Mouse (Mus musculus) spleen, adult 2 months (tissue): Measurements from ENCODE around the gene Kif4. TPM values are rescaled to one million over a fixed set of nuclear protein-coding genes. Genes with fewer than 3 reads are reported as not detected.

ENCODE experiments used
- DNase-seq, 2 experiments: peaks; one replicate each; pipeline versions ENCODE4 v3.0.0 to v3.0.0-alpha.2; 2012 to 2021; ENCODE audit warnings: low spot score in 2 of 2, low read depth in 1 of 2
- H3K27ac ChIP-seq: fragments of 200-500 bp; 2 replicates; pipeline ENCODE4 v1.5.1; 2012; ENCODE audit warnings: low read length, inconsistent platforms; ENCODE audit not compliant: insufficient read depth
- H3K27me3 ChIP-seq: fragments of 200-500 bp; 2 replicates; pipeline ENCODE4 v1.6.1; 2012; ENCODE audit warnings: mild to moderate bottlenecking, moderate library complexity, low read length, inconsistent platforms; ENCODE audit not compliant: control insufficient read depth, insufficient read depth
- H3K36me3 ChIP-seq: fragments of 200-500 bp; 2 replicates; pipeline ENCODE4 v1.6.1; 2012; ENCODE audit warnings: mild to moderate bottlenecking, low read length, inconsistent platforms; ENCODE audit not compliant: control insufficient read depth, insufficient read depth
- H3K4me1 ChIP-seq: fragments of 200-500 bp; 2 replicates; pipeline ENCODE4 v1.6.1; 2011; ENCODE audit warnings: inconsistent platforms; ENCODE audit not compliant: control insufficient read depth, insufficient read depth, insufficient read length
- H3K4me3 ChIP-seq: fragments of 200-500 bp; 2 replicates; pipeline ENCODE4 v1.5.1; 2011; ENCODE audit warnings: mild to moderate bottlenecking, inconsistent platforms; ENCODE audit not compliant: insufficient read depth, insufficient read length; ENCODE audit errors: extremely low read depth
- CTCF ChIP-seq: fragments of 200-500 bp; IDR thresholded peaks from 2 replicates; pipeline ENCODE4 v1.5.1; 2011; ENCODE audit warnings: mild to moderate bottlenecking, inconsistent platforms; ENCODE audit not compliant: insufficient read depth, insufficient read length, insufficient replicate concordance; ENCODE audit errors: extremely low read depth
- POLR2A ChIP-seq: fragments of 200-500 bp; IDR thresholded peaks from 2 replicates; pipeline ENCODE4 v1.6.1; 2011; ENCODE audit warnings: low read depth, low read length, inconsistent platforms
- WGBS: fragments of 180-500 bp; shearing (Covaris S2); methylation state at CpG from one replicate; pipeline ENCODE4 v1.1.7; 2018; 5-methylcytosine and 5-hydroxymethylcytosine counted together
- polyA plus RNA-seq: library from polyadenylated mRNA; depleted of rRNA; stranded (reverse); fragments of >200 nt; gene quantifications from 2 replicates; pipeline ENCODE4 v1.2.3, GENCODE M21; 2012

Gene Kif4
- polyA plus RNA-seq, 1 experiment = 0.92 TPM

GRCm38 (mm10) chrX:100765855-100766254 lies 140.3 kb downstream of the Kif4 start:
- no peaks in the 10 kb centered on the region; the same call in 1 of the 2 replicates for H3K4me1 ChIP-seq
- TF ChIP-seq POLR2A (no peak), CTCF (no peak)
- WGBS = 86% methylated on average over 6 of the region's 6 CpGs

DNA sequence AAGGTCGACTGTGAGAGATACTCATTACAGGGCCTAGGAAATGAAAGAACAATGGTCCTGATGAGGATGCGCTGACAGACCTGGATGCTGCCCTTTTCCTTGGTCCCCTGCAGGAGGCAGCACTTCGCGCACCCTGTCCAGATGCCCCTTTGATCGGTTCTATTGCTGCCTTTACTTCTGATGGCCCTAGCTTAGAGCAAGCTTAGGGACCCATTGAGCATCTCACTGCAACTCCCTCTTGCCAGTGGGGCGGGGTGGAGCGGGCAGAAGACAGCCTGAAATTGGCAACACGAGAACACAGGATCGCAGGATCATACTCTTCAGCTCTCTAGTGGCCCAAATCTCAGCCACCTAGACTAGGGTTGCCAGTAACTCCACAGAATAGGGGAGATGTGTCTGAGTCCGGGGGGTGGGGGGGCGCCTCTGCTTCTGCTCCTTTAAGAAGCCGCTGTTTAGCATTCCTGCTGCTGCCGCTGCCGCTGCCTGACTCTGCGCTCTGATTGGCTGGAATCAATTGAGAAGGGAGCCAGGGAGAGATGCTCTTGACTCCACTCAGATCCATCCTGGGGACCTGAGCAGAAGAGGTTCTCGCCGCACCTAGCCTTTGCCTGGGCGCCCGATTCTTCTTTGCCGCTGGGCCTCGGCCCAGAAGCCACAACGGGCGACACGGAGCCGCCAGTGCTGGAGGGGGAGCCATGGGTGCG lies 141.8 kb downstream of the Kif4 start, which contains the start of gene Dlg3:
Gene Dlg3 (plus strand): TSS at position 542 of the 704 bp plus-strand sequence.
- Histone ChIP-seq H3K4me1 (no peaks in the 10 kb centered on the region; the same call in 1 of the 2 replicates), H3K27me3 (peaks cover 5% of the 10 kb centered on the region; the same call in 1 of the 2 replicates), H3K4me3 (peak within 1 kb of the TSS; percentile 44), H3K27ac (no peak within 1 kb of the TSS), H3K36me3 (no peaks in the 10 kb centered on the region)
- WGBS = 17% methylated on average over 25 of the region's 26 CpGs
- DNase-seq = no peak
- TF ChIP-seq CTCF (peak; percentile 9; the same call in 1 of the 2 replicates), POLR2A (no peak)

More at GRCm38 (mm10) chrX:100765855-100766254, 140.3 kb downstream of the Kif4 start:
- no peak overlapping the region for H3K27ac ChIP-seq
- DNase-seq = no peak
- H3K4me3 ChIP-seq = no peak overlapping the region
- peaks cover 5% of the 10 kb centered on the region; the same call in 1 of the 2 replicates for H3K27me3 ChIP-seq
- no peaks in the 10 kb centered on the region for H3K36me3 ChIP-seq

DNA sequence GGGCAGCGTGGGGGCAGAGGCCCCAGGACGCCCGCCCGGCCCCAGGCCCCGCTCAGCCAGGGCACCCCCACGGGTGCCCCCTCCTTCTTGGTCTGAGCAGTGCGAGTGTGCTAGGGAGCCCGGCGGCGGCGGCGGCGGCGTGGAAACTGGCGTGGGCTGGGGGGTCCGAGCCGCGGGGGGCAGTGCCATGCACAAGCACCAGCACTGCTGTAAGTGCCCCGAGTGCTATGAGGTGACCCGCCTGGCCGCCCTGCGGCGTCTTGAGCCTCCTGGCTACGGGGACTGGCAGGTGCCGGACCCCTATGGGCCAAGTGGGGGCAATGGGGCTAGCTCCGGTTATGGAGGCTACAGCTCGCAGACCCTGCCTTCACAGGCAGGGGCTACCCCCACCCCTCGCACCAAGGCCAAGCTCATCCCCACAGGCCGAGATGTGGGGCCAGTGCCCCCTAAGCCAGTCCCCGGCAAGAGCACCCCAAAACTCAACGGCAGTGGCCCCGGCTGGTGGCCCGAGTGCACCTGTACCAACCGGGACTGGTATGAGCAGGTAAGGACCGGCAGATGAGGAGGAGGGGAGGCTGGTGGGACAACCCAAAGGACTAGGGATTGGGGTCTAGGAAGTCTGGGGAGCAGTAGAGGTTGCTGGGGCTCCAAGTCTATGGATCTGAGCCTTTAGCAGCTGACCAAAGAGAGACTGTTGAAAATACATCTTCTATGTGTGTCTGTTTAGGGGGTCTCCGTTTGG lies 142.5 kb downstream of the Kif4 start:
- WGBS = 34% methylated on average over 35 of the region's 36 CpGs

DNA sequence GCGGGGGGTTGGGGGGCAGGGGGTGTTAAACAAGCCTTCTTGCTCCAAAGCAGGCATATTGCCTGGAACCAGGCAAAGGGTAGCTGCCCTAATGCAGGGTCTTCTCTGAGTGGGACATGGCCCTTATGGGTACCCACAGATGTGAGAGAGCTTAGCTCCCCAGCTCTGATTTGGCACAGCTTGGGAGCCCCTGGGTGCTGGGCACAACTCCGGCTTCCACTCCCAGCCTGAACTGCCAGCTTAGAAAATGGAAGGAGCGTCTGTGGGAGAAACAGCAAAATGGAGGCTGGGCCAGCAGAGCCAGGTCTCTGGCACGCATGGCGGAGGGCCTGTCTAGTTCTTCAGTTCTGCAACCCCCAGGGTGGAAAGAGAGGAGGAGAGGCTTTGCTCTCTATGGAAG lies 143.7 kb downstream of the Kif4 start:
- no peak for DNase-seq
- H3K4me1 ChIP-seq = no peaks in the 10 kb centered on the region; the same call in 1 of the 2 replicates
- H3K27ac ChIP-seq = no peak overlapping the region
- WGBS = 84% methylated on average over 5 of the region's 5 CpGs
- no peaks in the 10 kb centered on the region for H3K36me3 ChIP-seq
- no peak for TF ChIP-seq POLR2A
- no peak for TF ChIP-seq CTCF
- no peak overlapping the region for H3K4me3 ChIP-seq
- H3K27me3 ChIP-seq = peaks cover 5% of the 10 kb centered on the region; the same call in 1 of the 2 replicates

More for the DNA sequence above, 142.5 kb downstream of the Kif4 start:
- Histone ChIP-seq H3K27me3 (peaks cover 5% of the 10 kb centered on the region; the same call in 1 of the 2 replicates), H3K4me1 (no peaks in the 10 kb centered on the region; the same call in 1 of the 2 replicates), H3K36me3 (no peaks in the 10 kb centered on the region), H3K27ac (no peak overlapping the region), H3K4me3 (peak overlapping the region; percentile 44)
- no peak for DNase-seq
- TF ChIP-seq CTCF = no peak
- no peak for TF ChIP-seq POLR2A

GRCm38 (mm10) chrX:100774341-100774811 lies 148.8 kb downstream of the Kif4 start:
- H3K27ac ChIP-seq = peak overlapping the region; percentile 54; the same call in 1 of the 2 replicates
- no peaks in the 10 kb centered on the region for H3K36me3 ChIP-seq
- WGBS = 22% methylated on average over 23 of the region's 23 CpGs
- no peaks in the 10 kb centered on the region for H3K27me3 ChIP-seq
- peak; percentile 53; the same call in 1 of the 2 replicates for TF ChIP-seq CTCF
- TF ChIP-seq POLR2A = no peak
- peak overlapping the region; percentile 68 for H3K4me3 ChIP-seq
- H3K4me1 ChIP-seq = peaks cover 2% of the 10 kb centered on the region; the same call in 1 of the 2 replicates
- peak in 1 of 2 experiments; percentile 60 for DNase-seq

- Histone ChIP-seq H3K4me3 (no peak overlapping the region), H3K27me3 (no peaks in the 10 kb centered on the region), H3K4me1 (peaks cover 2% of the 10 kb centered on the region; the same call in 1 of the 2 replicates), H3K27ac (no peak overlapping the region), H3K36me3 (no peaks in the 10 kb centered on the region)
- WGBS = 51% methylated on average over 3 of the region's 3 CpGs
- no peak for DNase-seq
- TF ChIP-seq POLR2A (no peak), CTCF (no peak)
These were observed 149.9 kb downstream of the Kif4 start for GRCm38 (mm10) chrX:100775405-100775804.
